ENCODE assay signal across 12 mouse cellular contexts in the genomic region with DNA sequence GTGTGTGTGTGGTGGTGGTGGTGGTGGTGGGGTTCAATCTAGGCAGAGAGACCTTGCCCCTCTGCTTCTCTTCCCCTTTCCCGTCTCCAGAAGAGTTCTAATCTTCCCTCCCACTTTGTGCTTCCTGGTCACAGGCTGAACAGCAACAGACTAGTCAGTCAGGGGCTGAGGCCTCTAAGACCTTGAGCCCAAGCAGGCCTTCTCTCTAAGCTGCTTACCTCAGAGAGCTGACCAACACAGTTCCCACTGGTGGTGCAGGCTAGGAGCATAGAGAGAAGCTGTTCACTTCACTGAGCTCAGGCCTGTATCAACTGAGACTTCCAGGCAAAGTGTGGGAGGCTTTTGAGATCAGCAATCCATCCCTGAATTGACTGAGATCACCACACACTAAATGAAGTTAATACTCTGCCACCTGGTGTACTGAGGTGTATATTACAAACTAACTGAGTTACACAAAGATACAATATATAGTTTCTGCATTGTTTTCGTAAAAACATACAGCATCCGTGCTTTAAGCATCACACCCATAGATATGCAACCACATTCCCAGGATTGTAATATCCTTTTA.
DNase-seq lines count a peak whose midpoint lies in the region; ATAC-seq and TF ChIP-seq lines count a peak whose summit lies in the region.
"Had no signal": no experiment of that assay in that cellular context is flagged by ENCODE, and none has a peak within 500 bp of the region (broad histone marks: within the 10 kb centered on the region; RNA-seq: fewer than 3 reads in every experiment).

No protein-coding gene starts in this region.

- peak; percentile 25 for TF ChIP-seq CTCF in heart, postnatal 0 days (IDR thresholded peaks at IDR 0.05; ENCODE audit: low read depth)
- TF ChIP-seq CTCF in brain, embryonic 14.5 days (IDR thresholded peaks at IDR 0.05; ENCODE audit: borderline replicate concordance, extremely low read depth, insufficient read depth, insufficient read length) = peak; percentile 2; the same call in 1 of the 2 replicates
- peak; percentile 26; the same call in 1 of the 2 replicates for TF ChIP-seq CTCF in liver, postnatal 0 days (IDR thresholded peaks at IDR 0.05; ENCODE audit: low read depth)

- no peak overlapping the region for H3K4me3 ChIP-seq in heart, postnatal 0 days (ENCODE audit: low read depth, low read length)
- no peak overlapping the region for H3K4me3 ChIP-seq in liver, postnatal 0 days (ENCODE audit: low read depth, low read length)
- H3K4me3 ChIP-seq: gastrocnemius, adult 2 months; limb, embryonic 15.5 days had no signal

- no peak overlapping the region for H3K4me2 ChIP-seq in heart, postnatal 0 days (ENCODE audit: low read depth, low read length)
- no peak overlapping the region for H3K4me2 ChIP-seq in liver, postnatal 0 days (ENCODE audit: low read depth, low read length)
- H3K4me2 ChIP-seq: limb, embryonic 15.5 days had no signal

- no peaks in the 10 kb centered on the region for H3K27me3 ChIP-seq in heart, postnatal 0 days (ENCODE audit: control insufficient read depth, insufficient read depth, low read length)
- H3K27me3 ChIP-seq in liver, postnatal 0 days (ENCODE audit: insufficient read depth, low read length) = no peaks in the 10 kb centered on the region
- H3K27me3 ChIP-seq: limb, embryonic 15.5 days had no signal

- TF ChIP-seq POLR2A in brain, embryonic 14.5 days (IDR thresholded peaks at IDR 0.05; ENCODE audit: borderline replicate concordance, extremely low read depth, insufficient read depth, insufficient read length, poor library complexity, severe bottlenecking) = no peak

- H3K4me1 ChIP-seq in heart, postnatal 0 days (ENCODE audit: control insufficient read depth, insufficient read depth) = no peaks in the 10 kb centered on the region
- H3K4me1 ChIP-seq in liver, postnatal 0 days (ENCODE audit: insufficient read depth) = 0 out of 2 replicates have a peak, but pooled peaks cover 2% of the 10 kb centered on the region
- H3K4me1 ChIP-seq: limb, embryonic 15.5 days had no signal

- ATAC-seq in heart, postnatal 0 days (ENCODE audit: insufficient read depth, low read depth) = no peak
- no peak for ATAC-seq in liver, postnatal 0 days

- H3K27ac ChIP-seq in heart, postnatal 0 days (ENCODE audit: low read depth) = no peak overlapping the region
- H3K27ac ChIP-seq in liver, postnatal 0 days (ENCODE audit: low read depth) = no peak overlapping the region
- H3K27ac ChIP-seq: gastrocnemius, adult 2 months; limb, embryonic 15.5 days had no signal

- no peak for TF ChIP-seq EP300 in heart, postnatal 0 days (IDR thresholded peaks at IDR 0.05; ENCODE audit: low read depth)
- no peak for TF ChIP-seq EP300 in liver, postnatal 0 days (IDR thresholded peaks at IDR 0.05; ENCODE audit: low read depth)

- H3K9me3 ChIP-seq in heart, postnatal 0 days (replicated peaks; ENCODE audit: control insufficient read depth, low read length) = no peaks in the 10 kb centered on the region
- H3K9me3 ChIP-seq in liver, postnatal 0 days (ENCODE audit: low read length) = no peaks in the 10 kb centered on the region
- H3K9me3 ChIP-seq: limb, embryonic 15.5 days had no signal

- no peak overlapping the region for H3K9ac ChIP-seq in heart, postnatal 0 days (replicated peaks; ENCODE audit: low read depth, low read length)
- H3K9ac ChIP-seq in liver, postnatal 0 days (replicated peaks) = no peak overlapping the region
- H3K9ac ChIP-seq: limb, embryonic 15.5 days had no signal

- no peaks in the 10 kb centered on the region for H3K36me3 ChIP-seq in heart, postnatal 0 days (replicated peaks; ENCODE audit: control insufficient read depth, insufficient read depth, low read length)
- H3K36me3 ChIP-seq in liver, postnatal 0 days (replicated peaks; ENCODE audit: insufficient read depth, low read length) = no peaks in the 10 kb centered on the region
- H3K36me3 ChIP-seq: limb, embryonic 15.5 days had no signal

- WGBS in heart, postnatal 0 days = 67% methylated on average over 3 of the region's 3 CpGs
- WGBS in liver, postnatal 0 days (ENCODE audit: insufficient replicate concordance) = 61% methylated on average over 3 of the region's 3 CpGs

- no peak for DNase-seq in heart, postnatal 0 days (ENCODE audit: low spot score)
- no peak for DNase-seq in heart, adult 9 months (ENCODE audit: low spot score in 2 of 2)
- DNase-seq in A20 (ENCODE audit: low read depth, low spot score) = peak; percentile 1
- peak; percentile 65 for DNase-seq in brain, embryonic 14.5 days (ENCODE audit: low read depth)
- no peak for DNase-seq in liver, postnatal 0 days
- DNase-seq in B cell, adult 2 months = no peak
- DNase-seq in ovary, postnatal 10 days (ENCODE audit: low spot score) = no peak
- DNase-seq in thymus, postnatal 25 days = no peak
- DNase-seq: cerebellum, postnatal 36 days; gastrocnemius, adult 2 months; thymus, postnatal 4 days had no signal

Comparison
In these comparisons a context has a peak if more than half of its experiments do, and no peak if none do; other contexts are left out.
1. DNase-seq: peak in A20 (single experiment) and brain, embryonic 14.5 days (single experiment); none in heart, postnatal 0 days (single experiment), heart, adult 9 months (0 of 2), liver, postnatal 0 days (single experiment), B cell, adult 2 months (0 of 2), ovary, postnatal 10 days (single experiment) and thymus, postnatal 25 days (single experiment).
2. Peak in every context shown above with its lines, with median percentiles within 50 percentile points of each other: CTCF ChIP-seq.